Mouse (Mus musculus): ENCODE results near the gene Kazald1.

The Kazald1 gene

GRCm38 (mm10) chr19:45047935-45048643 is 27.0 kb upstream of the Kazald1 start:
- peak; percentile 60 to 83 for DNase-seq (ENCODE audit: low spot score in 2 of 2)

GRCm38 (mm10) chr19:45048644-45049365 is 26.2 kb upstream of the Kazald1 start:
- DNase-seq (ENCODE audit: low spot score in 2 of 2), result no peak

DNA sequence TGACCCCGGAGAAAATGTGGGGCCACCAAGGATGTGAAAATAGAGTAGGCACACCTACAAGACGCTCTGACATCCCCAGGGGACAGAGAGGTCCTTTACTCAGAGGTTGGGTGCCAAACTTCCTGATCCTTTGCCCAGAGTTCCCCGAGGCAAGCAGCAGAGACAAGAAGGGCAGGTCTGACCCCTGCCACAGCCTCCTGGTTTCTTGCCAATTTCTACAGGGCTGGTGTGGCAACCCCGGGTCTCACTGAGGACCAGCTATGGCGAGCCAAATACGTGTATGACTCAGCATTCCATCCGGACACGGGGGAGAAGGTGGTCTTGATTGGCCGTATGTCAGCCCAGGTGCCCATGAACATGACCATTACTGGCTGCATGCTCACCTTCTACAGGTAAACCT is 25.5 kb upstream of the Kazald1 start:
- no peak for DNase-seq (ENCODE audit: low spot score in 2 of 2)

- no peak for DNase-seq (ENCODE audit: low spot score in 2 of 2)
Observed at GRCm38 (mm10) chr19:45053451-45053850, 21.6 kb upstream of the Kazald1 start.

GRCm38 (mm10) chr19:45054892-45055690 is 19.9 kb upstream of the Kazald1 start:
- no peak for DNase-seq (ENCODE audit: low spot score in 2 of 2)

- no peak for DNase-seq (ENCODE audit: low spot score in 2 of 2)
Observed at GRCm38 (mm10) chr19:45056364-45056763, 18.7 kb upstream of the Kazald1 start.

DNA sequence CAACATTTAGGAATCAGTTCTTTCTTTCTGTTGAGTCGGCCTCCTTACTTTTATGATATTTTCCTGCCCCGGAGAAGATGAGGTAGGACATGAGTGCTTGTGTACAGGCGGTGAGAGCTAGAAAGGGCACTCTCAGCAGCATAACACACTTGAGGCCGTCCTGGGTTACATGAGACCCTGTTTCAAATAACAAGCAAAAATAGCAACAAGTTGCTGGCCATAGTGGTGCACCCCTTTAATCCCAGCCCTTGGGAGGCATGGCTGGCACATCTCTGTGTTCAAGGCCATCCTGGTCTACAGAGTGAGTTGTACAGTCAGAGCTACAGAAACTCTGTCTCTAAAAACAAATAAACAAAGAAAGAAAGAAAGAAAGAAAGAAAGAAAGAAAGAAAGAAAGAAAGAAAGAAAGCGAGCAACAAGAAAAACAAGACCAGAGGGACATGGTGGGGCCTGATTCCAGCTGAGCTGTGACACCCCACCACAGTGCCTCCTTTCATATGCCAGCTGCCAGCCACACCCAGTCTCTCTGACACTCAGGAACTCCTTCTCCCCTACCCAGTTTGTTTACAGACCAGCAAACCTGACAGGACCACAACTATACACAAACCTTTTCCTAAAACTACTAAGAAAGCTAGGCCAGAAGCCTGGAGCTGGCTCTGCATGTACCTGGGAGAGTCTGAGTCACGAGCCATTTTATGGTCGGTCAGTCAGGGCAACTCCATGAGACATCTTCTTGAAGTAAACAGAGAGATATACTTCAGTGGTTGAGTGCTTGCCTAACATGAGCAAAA is 17.9 kb upstream of the Kazald1 start:
- no peak for DNase-seq (ENCODE audit: low spot score in 2 of 2)

DNA sequence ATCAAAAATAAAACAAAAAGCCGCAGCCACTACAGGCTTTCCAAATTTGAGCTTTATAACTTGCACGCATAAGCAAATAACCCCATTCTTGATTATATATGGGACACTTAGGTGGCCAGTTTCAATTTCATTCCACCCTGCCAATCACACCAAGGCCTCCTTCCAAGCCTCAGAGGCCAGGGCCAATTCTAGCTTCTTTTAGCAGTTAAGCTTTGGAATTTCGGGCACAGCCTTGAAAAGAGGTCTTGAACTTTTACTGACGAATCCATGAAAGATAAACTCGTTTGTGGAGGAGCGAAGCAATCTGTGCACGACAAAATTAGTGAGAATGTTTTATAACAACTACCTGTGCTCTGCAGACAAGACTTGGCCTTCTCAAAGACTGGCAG is 17.3 kb upstream of the Kazald1 start:
- no peak for DNase-seq (ENCODE audit: low spot score in 2 of 2)

DNA sequence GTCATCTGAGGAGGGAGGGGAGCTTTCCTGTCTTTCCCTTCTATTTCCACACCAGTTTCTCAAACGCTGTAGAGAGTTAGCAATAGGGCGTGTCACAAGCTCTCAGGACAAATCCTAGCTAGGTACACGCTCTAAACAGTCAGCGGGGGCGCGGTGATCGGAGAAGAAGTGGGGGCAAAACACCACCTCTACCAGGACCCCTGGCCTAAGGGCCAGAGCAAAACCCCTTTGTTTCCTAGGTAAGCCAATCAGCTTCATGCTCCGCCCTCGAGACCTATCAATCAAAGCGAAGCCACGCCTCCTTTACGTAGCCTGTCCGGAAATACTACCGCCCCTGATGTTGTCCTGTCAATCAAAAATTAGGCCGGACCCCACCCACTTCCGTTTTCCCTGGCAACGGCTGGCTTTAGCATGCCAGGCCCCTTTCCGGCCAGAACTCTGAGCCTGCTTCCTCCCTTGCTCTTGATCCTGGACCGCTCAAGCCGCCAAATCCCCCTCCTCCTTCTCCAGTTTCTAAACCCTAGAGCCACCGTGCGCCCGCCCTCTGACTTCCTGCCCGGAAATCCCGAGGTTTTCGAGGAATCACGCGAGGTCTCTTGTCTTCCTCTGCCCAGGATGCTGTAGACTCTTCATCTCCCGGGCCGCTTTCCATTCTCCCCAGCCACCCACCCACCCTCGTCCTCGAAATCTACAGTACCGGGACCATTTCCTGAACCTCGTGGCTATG is 16.8 kb upstream of the Kazald1 start:
- DNase-seq (ENCODE audit: low spot score in 2 of 2), result peak; percentile 89 to 91

- DNase-seq (ENCODE audit: low spot score in 2 of 2), result no peak
Observed at GRCm38 (mm10) chr19:45058841-45059240, 16.2 kb upstream of the Kazald1 start.

DNA sequence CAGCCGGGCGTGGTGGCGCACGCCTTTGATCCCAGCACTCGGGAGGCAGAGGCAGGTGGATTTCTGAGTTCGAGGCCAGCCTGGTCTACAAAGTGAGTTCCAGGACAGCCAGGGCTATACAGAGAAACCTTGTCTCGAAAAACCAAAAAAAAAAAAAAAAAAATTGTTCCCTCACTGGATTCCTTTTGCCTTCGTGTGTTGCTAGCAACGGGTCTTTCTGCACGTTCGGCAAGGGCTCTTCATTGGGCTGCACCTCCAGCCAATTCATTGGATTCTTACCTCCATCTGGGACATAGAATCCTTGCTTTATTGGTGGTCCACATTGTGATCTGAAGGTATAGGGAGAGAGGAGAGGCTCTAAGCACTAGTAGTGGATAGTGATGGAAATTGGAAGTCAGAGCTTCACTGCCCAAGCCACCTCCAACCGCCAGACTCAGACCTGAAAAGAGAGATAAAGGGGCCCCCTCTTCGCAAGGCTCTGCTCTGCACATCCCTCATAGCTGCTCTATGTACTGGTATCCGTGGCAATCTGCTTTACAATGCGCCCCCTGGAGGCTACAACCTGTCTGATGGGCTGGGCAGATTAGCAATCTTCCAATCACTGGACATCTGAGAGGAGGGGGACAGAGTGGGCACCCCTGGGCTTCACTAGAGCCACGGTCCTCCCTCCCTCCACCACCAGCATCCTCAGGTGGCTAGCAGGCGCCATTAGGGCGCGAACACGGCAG is 11.3 kb upstream of the Kazald1 start:
- DNase-seq (ENCODE audit: low spot score in 2 of 2), result no peak

DNA sequence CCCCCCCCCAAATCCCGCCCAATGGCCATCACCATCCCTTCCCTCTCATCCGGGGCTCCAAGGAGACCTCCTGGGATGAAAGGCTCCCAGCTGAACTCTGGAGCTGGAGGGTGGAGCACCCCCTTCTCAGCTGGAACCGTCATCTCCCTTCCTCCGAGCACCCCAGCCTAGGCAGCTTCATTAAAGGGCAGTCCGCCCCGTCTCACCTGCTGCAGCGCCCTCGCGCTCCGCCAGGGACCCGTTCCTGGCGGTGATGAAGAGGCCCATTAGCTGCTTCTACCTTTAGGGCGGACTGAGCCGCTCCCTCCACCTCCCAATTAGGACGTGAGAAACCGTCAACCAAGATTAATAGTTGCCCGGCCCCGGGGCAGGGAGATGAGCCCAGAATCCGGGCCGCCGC is 9.8 kb upstream of the Kazald1 start:
- DNase-seq (ENCODE audit: low spot score in 2 of 2), result no peak

GRCm38 (mm10) chr19:45067170-45067569 is 7.9 kb upstream of the Kazald1 start:
- no peak for DNase-seq (ENCODE audit: low spot score in 2 of 2)

DNA sequence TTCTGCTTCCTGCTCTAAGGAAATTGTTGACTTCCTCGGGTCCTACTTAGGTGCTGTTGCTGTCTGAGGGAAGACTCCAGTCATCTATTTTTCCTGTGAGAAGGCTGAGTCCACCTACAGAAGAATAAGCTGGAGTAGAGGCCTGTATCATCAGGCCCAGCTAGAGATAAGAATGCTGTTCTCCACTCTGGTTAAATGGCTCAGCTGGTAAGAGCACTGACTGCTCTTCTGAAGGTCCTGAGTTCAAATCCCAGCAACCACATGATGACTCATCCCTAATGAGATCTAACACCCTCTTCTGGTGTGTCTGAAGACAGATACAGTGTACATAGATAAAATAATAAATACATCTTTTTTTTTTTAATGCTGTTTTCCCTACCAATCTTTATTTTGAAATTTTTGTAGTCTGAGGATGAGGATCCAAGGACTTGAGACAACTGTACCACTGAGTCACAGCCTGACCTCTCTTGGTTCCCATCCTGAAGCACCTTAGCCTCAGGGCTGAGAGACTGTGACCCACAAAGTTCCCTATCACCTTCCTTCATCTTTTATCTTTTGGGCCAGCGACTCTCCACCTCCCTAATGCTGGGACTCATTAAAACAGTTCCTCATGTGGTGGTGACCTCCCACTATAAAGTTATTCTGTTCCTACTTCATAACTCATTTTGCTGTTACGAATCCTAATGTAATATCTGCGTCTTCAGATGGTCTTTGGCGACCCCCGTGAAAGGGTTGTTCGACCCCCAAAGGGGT is 7.1 kb upstream of the Kazald1 start:
- DNase-seq (ENCODE audit: low spot score in 2 of 2), result no peak

DNA sequence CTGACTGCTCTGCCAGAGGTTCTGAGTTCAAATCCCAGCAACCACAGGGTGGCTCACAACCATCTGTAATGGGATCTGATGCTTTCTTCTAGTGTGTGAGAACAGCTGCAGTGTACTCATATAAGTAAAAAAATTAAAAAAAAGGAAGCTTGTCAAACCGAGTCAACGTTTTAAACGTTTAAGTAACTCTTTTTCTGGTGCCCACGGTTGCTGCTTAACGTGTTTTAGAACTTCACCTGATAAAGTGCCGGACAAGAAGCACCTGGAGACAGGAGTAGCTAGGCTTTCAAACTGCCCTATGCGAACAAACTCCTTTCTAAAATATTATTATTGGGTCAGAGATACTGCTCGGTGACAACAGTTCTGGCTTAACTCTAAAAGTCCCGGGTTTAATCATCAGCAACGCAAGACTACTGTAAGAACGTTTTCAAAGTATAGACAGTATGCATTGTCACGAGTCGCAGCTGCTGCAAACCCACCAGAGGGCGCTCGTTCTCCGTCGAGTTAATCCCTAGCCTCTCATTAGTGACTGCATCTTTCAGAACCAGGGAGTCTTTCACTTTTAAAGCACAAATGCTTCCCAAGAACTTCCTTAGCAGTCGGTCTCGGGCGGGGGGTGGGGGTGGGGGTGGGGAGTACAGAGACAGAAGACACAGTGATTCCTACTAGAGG is 1.0 kb upstream of the Kazald1 start:
- DNase-seq (ENCODE audit: low spot score in 2 of 2), result peak in 1 of 2 experiments; percentile 74

DNA sequence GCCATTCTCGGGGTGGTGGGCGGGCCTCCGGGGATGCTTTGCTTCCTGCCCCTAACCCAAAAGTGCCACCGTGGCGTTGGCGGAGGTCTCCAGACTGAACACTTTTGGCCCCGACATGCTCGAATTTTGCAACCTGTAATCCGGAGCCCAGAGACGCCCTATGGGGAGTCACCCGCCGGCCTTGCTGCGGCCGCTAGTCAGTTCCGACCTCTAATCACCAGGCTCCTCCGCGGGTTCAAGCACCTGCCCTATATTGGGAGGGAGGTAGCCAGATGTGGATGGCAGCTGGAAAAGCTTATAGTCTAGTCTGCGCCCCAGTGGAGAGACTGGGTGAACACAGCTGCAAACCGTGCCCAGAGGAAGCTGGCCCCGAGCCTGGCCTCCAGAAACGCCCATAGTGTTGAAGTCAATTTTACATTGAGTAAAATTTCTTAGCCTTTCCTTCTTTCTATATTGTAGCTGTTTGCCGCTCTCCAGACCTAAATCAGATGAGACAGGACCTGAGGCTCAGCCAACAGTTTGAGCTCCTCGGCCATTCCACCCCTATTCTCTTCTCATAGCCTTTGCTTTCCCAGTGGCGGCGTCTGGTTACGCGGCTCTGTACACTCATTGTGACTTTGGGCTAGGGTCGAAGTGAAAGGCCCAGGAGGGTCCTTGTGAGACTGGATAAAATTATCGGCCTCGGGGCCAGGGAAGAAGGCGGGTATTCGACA is 438 bp downstream of the Kazald1 start:
- no peak for DNase-seq (ENCODE audit: low spot score in 2 of 2)

GRCm38 (mm10) chr19:45076036-45076575 is 1.1 kb downstream of the Kazald1 start:
- DNase-seq (ENCODE audit: low spot score in 2 of 2), result no peak

Measured in frontal cortex, postnatal 14 days (tissue).